Mouse (Mus musculus) v-Abl transformed pro-B cells (cell line): ENCODE measurements at regions not wholly inside any gene's neighbourhood (a gene's known extent, or its start where the extent isn't known, plus 50 kb on each side); places are given as distances from the start of the nearest gene placed in this dataset.

Source experiments
- in situ Hi-C, 2 experiments: fragments of 400-800 bp; cut with MboI; formaldehyde crosslinking; loops; one replicate each; pipeline ENCODE4 v1.15.1; 2025; ENCODE audit not compliant: unreplicated experiment in 2 of 2

- in situ Hi-C loops = loop anchor here in 1 of 2 experiments (5.0 kb wide), 1 partner anchor 90 kb away; the partner anchor contains the start of gene Mef2a
Measured at GRCm38 (mm10) chr7:67462591-67462990, 89.9 kb upstream of the Mef2a start.

DNA sequence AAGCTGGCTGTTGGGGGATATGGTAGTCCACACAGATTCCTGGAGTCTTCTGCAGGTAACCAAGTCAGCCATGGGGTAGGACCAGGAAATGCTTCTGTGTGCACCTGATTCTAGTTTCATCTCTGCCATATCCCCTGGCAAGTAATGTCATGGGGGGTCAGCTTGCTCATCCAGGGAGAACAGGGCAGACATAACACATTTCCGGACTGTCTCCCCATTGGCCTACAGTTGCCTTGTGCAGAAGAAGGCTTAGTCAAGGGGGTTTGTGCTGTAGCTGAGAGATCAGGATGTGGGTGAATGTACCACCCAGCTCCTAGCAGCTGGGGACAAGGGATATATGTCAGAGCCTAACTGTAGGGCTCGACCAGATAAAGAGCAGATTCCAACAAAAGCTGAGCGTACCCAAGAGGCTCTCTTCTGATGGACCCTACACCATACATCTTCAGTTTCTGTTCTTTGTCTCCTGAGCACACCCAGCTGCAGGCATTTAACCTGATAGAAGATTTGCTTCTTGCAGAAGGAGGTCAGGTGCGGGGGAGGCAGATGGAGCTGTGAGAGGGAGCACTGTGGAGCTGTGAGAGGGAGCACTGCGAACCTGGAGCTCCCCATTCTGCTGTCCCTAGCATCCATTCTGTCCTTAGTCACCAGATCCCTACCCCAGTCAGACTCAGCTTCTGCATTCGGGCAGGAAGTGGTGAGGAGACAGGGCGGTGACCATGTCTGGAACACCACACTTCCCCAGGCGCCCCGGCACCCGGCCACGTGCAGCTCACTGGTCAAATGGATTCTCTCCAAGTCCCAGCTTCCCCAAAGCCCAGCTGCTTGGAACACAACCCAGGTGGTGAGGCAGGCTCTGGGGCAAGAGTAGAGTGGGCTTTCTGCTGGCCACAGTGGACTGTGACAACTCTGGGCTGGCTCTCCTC lies 88.9 kb upstream of the Mef2a start:
- in situ Hi-C loops = loop anchor here in 1 of 2 experiments (5.0 kb wide), 1 partner anchor 89 kb away; the partner anchor contains the start of gene Mef2a

- in situ Hi-C loops = loop anchor here in 1 of 2 experiments (5.0 kb wide), 1 partner anchor 88 kb away; the partner anchor contains the start of gene Mef2a
Measured at GRCm38 (mm10) chr7:67459810-67460209, 87.2 kb upstream of the Mef2a start.

- in situ Hi-C loops = no loop called here
Measured at GRCm38 (mm10) chr7:67459209-67459608, 86.6 kb upstream of the Mef2a start.

GRCm38 (mm10) chr7:67458640-67459039 lies 86.0 kb upstream of the Mef2a start:
- in situ Hi-C loops = no loop called here

GRCm38 (mm10) chr7:67457898-67458297 lies 85.2 kb upstream of the Mef2a start:
- in situ Hi-C loops = no loop called here

DNA sequence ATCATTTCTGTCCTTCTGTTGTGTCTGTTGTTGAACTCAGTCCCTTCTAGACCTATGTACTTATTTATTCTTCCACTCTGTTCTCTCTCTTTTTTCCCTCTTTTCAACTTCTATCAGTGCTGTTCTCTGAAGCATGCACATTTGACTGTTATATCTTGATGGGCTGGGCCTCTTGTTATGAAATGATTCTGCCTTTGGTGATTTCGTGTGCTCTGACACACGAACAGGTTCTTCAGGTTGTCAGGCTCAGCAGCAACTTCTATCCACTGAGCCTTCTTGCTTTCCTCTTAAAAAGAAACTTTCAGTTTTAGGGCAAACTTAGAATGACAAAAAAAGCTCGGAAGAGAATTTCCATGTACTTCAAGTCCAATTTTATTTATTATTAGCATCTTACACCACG lies 83.4 kb upstream of the Mef2a start:
- in situ Hi-C loops = no loop called here

- in situ Hi-C loops = no loop called here
Measured at GRCm38 (mm10) chr7:67454458-67454857, 81.8 kb upstream of the Mef2a start.

DNA sequence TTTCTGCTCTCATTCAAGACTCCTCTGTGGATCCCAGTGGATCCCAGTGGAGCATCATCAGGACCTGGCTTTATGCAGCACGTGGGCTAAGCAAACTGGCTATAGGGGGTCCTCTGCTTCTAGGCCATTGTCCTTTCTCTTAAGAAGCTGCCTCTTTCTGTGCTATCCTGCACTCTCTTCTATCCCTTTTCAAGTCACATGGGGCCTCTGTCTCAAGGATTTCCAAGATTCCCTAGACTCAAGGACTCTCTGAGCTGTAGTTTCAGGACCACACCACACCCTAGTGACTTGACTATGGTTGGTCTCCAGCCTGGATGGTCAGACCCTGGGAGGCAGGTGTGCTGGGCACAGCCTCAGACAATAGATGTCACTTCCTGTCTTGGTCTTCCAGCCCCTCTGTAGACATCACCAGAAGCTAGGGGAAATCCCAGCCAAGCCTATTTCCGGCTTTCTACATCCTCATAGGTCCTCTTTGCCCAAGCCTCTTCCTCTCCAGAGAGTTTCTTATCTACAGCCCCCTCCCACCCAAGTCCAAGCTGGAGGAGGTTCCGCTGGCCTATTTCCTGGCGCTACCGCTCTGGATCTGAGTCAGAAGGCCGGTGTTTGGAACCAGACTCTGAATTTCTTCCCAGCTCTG lies 78.6 kb upstream of the Mef2a start:
- in situ Hi-C loops = no loop called here

GRCm38 (mm10) chr7:67446606-67447005 lies 73.9 kb upstream of the Mef2a start:
- in situ Hi-C loops = no loop called here

DNA sequence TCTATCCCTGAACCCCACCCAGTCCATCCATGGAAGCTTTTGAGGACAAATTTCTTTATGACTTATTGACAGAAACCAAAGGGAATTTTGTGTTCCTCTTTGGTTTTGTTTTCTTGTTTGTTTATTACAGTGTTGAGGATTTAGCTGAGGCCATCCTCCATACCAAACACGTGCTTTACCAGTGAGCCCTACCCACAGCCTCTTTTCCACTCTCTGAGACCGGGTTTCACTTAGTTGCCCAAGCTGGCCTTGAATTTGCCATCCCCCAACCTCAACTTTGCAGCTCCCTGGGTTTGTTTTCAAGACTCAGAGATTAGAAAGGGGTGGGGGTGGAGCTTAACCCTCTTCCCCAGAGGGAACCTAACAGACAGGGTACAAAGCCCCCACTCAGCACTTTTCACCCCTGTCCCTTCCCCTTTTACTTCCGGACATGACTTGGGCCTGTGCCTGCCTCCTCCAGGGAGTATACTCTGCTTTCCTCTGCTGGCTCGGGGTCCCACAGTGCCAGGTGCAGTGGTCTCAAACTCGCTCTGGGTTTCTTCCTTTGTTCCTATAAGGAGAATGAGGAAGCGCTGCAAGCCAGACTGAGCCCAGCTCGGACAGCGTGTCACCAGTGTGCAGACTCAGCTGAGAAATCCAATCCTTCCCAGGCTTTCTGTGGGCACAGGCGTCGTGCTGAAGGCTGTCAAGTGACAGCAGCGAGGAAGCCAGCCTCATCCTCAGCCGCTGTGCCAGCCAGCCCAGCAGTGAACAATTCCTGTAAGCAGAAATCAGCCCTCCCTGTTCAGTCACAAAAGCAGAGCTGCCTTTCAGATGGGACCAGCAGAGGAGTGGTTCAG lies 72.8 kb upstream of the Mef2a start:
- in situ Hi-C loops = no loop called here

GRCm38 (mm10) chr7:67444523-67444942 lies 71.9 kb upstream of the Mef2a start:
- in situ Hi-C loops = no loop called here

GRCm38 (mm10) chr7:67443666-67444065 lies 71.0 kb upstream of the Mef2a start:
- in situ Hi-C loops = no loop called here

DNA sequence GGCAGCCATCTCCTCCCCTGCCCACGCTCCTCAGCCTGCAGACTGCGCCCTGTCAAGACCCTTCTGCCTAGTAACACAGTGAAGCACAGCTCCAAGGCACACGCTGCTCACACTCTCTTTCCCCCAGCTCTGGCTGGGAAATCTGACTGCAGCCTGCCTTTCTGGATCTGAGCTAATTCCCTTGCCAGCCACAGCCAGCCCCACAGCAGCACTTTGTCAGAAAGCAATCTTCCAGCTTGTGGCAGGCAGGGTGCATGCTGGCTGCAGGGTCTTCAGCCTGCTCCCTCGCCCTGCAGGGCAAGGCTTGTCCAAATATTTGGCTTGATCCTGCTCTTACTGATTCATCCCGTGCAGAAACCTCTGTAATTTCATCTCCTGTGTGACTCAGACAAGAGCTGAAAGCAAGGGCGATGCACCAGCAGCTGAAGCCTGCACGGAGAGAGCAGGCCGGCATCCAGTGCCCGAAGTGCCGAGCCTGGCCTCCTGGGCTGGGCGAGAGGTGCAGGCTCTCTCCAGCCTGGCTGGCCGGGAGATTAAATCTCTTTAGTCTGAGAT lies 70.4 kb upstream of the Mef2a start:
- in situ Hi-C loops = no loop called here

- in situ Hi-C loops = no loop called here
Measured at GRCm38 (mm10) chr7:67442284-67442683, 69.6 kb upstream of the Mef2a start.

DNA sequence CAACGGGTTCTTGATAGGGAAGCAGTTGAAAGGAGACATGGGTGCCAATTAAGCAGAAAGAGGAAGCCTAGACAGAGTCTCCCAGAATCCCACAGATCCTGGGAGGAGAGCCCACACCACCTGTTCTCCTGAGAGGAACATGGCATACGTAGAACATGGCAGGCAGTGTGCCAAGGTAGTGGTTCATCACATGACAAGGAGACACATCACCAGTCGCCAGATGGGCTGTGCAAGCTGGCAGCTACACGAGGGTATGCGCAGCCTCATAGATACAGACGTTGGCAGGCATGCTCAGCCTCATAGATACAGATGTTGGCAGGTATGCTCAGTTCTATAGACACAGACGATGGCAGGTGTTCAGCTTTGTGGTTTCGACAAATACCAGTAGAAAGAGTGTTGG lies 68.1 kb upstream of the Mef2a start:
- in situ Hi-C loops = no loop called here

- in situ Hi-C loops = no loop called here
Measured at GRCm38 (mm10) chr7:67437216-67438006, 64.8 kb upstream of the Mef2a start.

DNA sequence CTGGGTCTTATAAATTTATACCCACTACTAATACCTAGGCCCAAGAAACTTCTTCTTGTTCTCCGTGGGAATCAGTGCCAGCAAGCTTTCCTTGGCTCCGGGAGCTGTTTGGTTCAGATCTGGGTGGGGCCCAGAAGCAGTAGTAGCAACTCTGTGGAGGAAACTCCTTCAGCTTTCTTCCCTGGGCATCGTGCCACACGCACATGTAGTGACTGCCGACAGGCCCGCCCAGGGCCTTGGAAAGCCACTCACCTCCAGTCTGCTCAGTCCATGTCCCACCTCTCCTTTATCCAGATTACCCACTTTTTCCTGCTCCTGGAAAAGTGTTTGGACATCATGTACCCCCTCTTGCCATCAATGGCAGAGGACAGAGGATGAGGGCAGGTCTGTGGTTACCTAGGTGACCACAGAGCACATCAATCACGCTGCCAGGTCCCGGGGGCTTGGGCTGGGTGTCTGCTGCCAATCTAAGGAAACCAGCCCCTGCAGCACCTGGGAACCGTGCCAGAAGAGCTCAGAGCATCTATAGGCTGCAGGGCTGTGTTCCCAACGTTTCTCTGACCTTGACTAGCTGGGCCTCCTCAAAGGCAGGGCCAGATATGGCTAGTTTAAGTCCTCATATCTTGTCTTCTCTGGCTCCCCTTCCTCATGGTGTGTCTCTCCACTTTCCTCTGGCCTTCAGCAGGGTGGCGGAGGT lies 63.1 kb upstream of the Mef2a start:
- in situ Hi-C loops = no loop called here

DNA sequence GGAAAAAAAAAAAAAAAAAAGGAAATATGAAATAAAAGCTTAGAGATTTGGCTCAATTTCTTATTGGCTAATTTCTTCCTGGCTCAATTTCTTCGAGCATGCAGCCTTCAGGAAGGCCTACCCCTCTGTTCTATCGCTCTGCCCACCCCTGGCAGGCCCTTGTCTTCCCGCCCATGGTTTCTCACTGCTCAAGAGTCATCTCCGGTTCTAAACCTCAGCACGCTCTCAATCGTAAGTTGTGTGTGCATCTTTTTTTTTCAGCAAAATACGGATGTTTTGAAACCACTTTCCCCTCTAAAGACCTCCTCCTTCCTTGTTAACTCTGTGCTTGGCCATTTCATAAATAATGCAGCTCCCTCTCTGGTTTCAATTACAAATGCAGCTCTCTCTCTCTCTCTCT lies 58.3 kb upstream of the Mef2a start:
- in situ Hi-C loops = no loop called here
